Mouse (Mus musculus): ENCODE data around the gene Manbal. TPM values are rescaled to one million over a fixed set of nuclear protein-coding genes. Genes with fewer than 3 reads are reported as not detected.

The Manbal gene
- 10 to 100 TPM; 27.6 to 28.1 TPM for total RNA-seq (2021)
- long read RNA-seq, experiment 1, transcript Manbal-201 (3 exons, 1,107 nt) = major isoform, 16 of 23 reads
- long read RNA-seq, experiment 1, partial matches to known transcripts = 6 of 23 reads
- long read RNA-seq, experiment 1, other reads (novel, unspliced or antisense) = 1 of 23 reads
- long read RNA-seq, experiment 2, transcript Manbal-201 (3 exons, 1,107 nt) = major isoform, 49 of 60 reads
- long read RNA-seq, experiment 2, partial matches to known transcripts = 6 of 60 reads
- long read RNA-seq, experiment 2, other reads (novel, unspliced or antisense) = 5 of 60 reads

DNA sequence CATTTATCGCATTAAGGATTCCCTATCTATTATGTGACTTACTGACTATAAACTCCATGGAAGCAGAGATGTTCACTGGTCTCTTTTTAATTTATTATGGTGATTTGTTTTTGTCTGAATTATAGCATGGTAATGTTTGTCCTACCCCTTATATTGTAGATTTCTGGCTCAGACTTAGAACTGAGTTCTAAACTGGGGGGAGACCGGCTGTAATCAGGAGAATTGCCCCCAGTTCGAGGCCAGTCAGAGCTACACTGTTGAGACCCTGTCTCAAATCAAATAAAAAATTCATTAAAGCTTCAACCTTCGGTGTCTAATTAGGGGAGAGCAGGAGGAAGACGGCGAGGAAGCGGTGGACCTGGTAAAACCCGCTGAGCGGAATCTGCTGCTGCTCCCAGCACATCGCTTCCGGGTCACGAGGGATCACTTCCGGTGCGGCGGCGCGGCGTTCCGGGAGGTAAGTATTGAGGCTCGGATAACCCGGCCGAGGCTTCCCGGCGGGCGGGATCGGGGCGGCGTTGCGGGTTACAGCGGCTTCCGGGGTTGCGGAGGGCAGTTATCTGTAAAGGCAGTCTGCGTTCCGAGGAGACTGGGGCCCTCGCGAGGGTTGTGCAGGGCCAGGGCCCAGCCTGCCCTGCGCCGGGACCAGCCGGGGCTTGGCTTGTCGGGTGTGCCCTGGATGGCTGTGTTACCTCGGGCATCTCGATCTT lies at the start of gene Manbal:
Gene Manbal, plus strand, starts transcription at position 411 of the 710 bp plus-strand sequence.
- DNase-seq (ENCODE audit: low spot score in 2 of 2) = peak; percentile 99

- no peak for DNase-seq (ENCODE audit: low spot score in 2 of 2)
These were observed 47.3 kb upstream of the Manbal start for GRCm38 (mm10) chr2:157320135-157320534.

- DNase-seq (ENCODE audit: low spot score in 2 of 2) = no peak
These were observed 46.5 kb upstream of the Manbal start for GRCm38 (mm10) chr2:157320886-157321285.

DNA sequence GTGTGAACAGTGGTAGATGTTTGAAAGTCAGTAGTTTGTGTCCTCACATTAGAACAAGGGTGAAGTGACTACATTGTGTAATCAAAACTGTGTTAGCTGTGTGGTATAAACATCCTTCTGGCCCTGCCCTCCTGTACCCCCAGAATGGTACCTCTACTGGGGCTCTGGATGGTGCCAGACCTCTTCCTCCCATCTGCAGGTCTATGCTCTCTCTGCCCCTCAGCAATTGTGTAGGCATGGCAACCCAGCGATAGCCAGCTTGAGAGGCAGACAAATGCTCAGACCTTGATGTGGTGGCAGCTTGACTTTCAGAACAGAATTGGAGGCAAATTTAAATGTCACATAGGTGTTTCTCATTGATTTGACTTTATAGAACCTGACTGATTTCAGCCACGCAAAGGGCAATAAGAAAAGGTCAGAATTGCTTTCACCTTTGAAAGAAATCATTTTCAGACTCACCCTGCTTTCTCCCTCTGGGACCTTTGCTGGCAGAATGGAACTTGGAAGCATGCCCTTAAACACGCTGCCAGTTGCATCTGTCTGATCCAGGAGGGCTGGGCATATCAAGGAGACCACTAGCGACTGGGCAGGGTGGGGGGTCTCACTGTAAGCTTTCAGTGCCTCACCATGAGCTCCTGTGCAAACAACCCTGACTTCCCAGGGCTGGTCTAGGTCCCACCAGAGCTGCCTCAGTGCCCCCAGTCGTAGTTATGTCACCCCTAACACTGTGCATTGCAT lies 45.2 kb upstream of the Manbal start:
- no peak for DNase-seq (ENCODE audit: low spot score in 2 of 2)

GRCm38 (mm10) chr2:157325238-157325637 lies 42.2 kb upstream of the Manbal start:
- no peak for DNase-seq (ENCODE audit: low spot score in 2 of 2)

DNA sequence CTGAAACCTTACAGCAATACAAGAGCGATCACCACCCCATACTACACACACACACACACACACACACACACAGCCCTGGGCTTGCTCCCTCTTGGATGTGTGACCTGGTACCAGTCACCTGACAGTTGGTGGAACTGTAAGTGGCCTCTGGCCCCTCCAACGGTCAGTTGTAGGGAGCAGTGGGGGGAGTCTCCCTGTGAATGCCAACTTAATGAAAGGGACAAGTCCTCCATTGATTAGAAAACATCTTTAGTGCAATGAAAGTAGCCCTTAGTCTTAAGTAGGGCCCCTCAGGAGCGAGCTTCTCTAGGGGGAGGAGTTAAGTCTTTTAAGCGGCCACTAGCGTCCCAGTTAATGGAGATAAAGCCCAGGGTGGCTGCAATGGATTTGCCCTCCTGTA lies 39.3 kb upstream of the Manbal start:
- no peak for DNase-seq (ENCODE audit: low spot score in 2 of 2)

DNA sequence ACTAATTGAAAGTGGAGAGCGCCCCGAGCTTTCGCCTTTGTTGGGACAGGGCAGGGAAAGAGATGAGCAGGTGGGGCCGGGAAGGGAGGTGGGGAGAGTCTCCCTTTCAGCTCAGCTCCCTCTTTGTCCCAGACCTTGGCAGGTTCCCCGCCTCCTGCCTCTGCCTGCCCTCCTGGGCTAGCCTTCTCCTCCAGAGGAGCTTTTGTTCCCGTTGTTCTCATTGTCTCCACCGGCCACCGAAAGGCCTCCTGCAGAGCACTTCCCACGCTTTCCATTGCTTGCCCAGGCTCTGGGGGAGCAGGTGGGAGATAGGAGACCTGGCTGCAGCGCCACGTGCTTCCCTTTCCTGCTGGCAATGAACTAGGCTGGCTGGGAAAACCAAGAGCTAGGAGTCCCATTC lies 38.8 kb upstream of the Manbal start:
- DNase-seq (ENCODE audit: low spot score in 2 of 2) = no peak

DNA sequence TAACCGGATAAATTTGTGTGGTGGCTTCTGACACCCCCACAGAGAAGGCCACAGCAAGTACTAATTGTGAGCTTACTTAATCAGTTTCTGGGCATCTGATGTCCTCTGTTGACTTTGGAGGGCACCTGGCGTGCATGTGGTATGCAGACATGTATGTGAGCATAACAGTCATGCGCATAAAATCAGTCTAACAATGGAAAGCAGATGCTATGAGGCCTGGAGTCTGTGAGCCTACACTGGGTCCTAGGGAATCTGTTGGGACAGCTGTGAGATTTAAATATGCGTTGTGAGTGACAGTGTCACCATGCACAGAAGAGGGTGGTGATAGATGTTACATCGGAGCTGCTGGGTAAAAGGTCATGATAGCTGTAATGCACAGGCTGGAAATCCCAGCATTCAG lies 35.3 kb upstream of the Manbal start:
- no peak for DNase-seq (ENCODE audit: low spot score in 2 of 2)

- DNase-seq (ENCODE audit: low spot score in 2 of 2) = peak; percentile 73
These were observed 28.7 kb upstream of the Manbal start for GRCm38 (mm10) chr2:157338663-157339062.

GRCm38 (mm10) chr2:157339532-157339931 lies 27.9 kb upstream of the Manbal start:
- no peak for DNase-seq (ENCODE audit: low spot score in 2 of 2)

- DNase-seq (ENCODE audit: low spot score in 2 of 2) = no peak
These were observed 27.1 kb upstream of the Manbal start for GRCm38 (mm10) chr2:157340221-157340741.

GRCm38 (mm10) chr2:157341554-157342270 lies 25.7 kb upstream of the Manbal start:
- peak; percentile 53 to 70 for DNase-seq (ENCODE audit: low spot score in 2 of 2)

GRCm38 (mm10) chr2:157342328-157342926 lies 25.0 kb upstream of the Manbal start:
- DNase-seq (ENCODE audit: low spot score in 2 of 2) = no peak

DNA sequence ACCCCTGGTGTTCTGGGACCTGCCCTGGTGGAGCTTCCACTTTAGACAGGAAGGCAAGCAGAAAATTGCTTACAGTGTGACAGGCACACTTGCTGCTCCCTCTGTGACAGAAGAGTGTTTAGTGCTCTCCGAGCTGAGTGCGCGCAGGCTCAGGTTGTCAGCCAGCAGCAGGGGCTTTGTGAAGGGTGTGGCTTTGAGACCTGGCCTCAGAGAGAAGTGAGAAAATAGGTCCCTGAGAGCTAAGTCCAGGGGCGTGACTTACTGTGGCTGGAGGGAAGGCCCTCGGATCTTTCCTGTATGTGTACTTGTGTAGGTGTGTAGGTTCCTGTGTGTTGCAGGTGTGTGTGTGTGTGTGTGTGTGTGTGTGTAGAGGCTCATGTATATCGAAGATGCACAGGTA lies 24.1 kb upstream of the Manbal start:
- DNase-seq (ENCODE audit: low spot score in 2 of 2) = no peak

- DNase-seq (ENCODE audit: low spot score in 2 of 2) = no peak
These were observed 19.8 kb upstream of the Manbal start, which contains the start of gene Ghrh for GRCm38 (mm10) chr2:157347361-157348159. Ghrh (minus strand) TSS chr2:157347506.

DNA sequence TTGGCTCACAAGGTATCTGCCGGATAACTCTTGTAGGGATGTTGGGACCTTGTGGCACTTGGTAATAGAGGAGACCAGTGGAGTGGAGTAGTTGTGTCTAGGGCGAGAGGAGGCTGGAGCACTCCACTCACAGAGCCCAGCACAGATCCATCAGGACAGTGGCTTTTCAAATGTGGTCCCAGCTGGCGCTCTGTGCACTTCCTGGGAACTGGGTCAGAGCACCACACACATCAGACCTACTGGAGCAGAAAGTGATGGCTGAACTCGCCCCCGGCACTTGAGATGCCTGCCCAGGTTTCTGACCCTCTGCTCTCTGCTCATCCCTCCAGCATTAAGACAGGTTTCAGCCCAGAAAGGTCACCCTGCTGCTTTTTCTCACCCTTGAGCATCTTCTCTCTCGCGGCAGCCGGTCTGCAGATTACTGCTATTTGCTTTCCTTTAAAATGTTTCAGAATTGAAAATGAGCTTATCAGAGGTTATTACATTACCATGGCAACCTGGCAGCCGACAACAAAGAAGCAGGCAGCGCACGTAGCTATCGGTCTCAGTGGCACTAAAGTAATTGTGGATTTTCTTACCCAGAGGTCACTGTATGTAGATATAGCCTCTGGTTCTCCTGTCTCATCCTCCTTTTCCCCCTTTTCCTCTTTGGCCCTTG lies 18.1 kb upstream of the Manbal start:
- DNase-seq (ENCODE audit: low spot score in 2 of 2) = no peak

DNA sequence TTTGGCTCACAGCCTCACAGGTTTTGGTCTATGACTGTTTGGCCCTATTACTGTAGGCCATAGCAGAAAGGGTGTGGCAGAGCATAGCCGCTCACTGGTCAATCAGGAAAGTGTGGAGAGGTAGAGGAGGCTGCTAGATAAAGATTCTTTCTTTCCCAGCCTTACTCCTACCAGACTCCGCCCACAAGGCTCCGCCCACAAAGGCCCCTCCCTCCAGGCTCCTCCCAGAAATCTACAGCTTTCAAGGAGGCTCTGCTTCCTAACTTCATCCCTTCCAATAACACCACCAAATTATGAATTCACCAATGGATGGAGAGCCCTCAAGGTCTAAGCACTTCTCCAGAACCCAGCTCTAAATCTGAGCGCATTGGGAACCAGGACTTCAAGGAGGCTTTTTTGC lies 14.2 kb upstream of the Manbal start:
- no peak for DNase-seq (ENCODE audit: low spot score in 2 of 2)

- DNase-seq (ENCODE audit: low spot score in 2 of 2) = no peak
These were observed 13.3 kb upstream of the Manbal start for GRCm38 (mm10) chr2:157354106-157354505.

DNA sequence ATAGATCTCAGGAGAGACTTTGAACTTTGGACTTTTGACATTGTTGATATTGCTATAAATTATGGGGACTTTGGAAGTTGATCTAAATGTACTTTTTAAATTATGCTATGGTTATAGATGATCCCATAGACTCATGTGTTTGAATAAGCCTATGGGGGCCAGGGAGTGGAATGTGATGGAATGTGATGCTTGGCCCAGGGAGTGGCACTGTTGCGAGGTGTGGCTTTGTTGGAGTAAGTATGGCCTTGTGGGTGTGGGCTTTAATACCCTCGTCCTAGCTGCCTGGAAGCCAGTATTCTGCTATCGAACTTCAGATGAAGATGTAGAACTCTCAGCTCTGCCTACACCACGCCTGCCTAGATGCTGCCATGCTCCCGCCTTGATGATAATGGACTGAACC lies 7.4 kb upstream of the Manbal start:
- DNase-seq (ENCODE audit: low spot score in 2 of 2) = no peak
